Mouse (Mus musculus) adrenal gland, adult 2 months (tissue): ENCODE measurements around the gene Grk3. TPM values are rescaled to one million over a fixed set of nuclear protein-coding genes. Genes with fewer than 3 reads are reported as not detected.
A peak's percentile ranks its signal among the peaks of the same experiment; 100 is the strongest.

Source experiments
- DNase-seq: peaks from one replicate; pipeline ENCODE4 v3.0.0; 2021
- polyA plus RNA-seq: library from polyadenylated mRNA; depleted of rRNA; stranded (reverse); fragments of >200 nt; gene quantifications from 2 replicates; pipeline ENCODE4 v1.2.3, GENCODE M21; 2012
- total RNA-seq, 2 experiments: library from RNA; stranded (reverse); gene quantifications; 2 replicates each; pipeline ENCODE4 v1.2.3; 2021

Gene Grk3
- total and polyA plus RNA-seq, 3 experiments: 8.7 to 22.5 (median 20.6) TPM

DNA sequence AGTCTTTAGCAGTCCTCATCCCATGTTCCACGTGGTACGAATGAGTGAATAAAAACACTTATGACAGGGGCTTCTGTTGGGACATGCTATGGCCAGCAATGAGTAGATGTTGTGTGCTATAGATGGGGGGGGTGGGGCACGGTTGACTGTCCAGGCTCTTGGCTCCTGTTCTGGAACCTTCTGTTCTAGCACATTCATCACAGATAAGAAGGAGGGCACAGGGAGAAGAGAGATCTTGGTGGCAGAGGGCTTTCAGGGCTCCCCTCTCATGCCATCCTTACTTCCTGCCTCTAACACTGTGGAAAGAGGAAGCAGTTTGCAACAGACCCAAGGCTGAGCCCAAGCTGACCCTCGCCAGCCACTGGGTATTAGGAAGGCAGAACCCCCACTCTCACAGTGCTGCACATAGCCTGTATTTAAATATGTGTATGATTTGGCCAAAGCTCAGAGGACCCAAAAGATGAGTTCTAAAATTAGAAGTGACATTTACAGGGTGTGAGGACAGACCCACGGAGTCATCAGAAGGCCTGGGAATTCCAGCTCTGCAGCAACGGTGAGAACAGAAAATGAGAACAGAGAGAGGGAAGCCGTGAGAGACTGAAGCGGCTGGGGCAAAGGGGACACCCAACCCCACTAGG lies 6.3 kb downstream of the Grk3 start:
- no peak for DNase-seq

DNA sequence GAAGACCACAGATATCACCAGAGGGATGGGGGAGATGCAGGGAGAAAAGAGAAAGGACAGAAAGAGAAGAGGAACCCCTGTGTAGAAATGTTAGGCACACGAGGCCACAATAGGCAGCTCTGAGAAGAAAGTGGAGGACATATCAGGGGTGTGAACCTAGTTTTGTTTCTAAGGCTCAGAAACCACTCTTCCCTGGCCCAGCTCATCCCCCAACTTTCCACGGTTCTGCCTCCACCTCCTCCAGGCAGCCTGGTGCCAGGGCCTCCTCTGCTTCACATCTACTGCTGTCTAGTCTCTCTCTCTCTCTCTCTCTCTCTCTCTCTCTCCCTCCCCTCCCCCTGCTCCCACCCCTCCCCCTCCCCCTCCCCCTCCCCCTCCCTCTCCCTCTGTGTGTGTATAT lies 7.1 kb downstream of the Grk3 start:
- DNase-seq: no peak

DNA sequence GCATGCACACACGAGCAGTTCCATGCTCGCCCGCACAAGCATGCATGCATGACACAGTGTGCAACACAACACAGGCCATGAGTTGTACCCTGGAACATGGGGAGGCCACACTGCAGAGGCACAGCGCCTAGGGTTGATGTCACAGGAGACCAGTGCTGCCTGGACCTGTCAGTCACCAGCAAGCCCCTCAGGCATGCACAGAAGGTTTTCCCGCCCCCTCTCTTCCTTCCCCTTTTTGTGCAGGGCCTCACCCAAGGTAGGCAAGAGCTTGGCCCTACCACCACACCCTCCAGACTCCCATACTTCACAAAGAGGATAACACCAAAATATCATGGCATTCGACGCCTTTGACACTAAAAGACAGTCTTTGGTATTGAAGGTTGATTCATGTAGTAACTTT lies 8.6 kb downstream of the Grk3 start:
- no peak for DNase-seq

DNA sequence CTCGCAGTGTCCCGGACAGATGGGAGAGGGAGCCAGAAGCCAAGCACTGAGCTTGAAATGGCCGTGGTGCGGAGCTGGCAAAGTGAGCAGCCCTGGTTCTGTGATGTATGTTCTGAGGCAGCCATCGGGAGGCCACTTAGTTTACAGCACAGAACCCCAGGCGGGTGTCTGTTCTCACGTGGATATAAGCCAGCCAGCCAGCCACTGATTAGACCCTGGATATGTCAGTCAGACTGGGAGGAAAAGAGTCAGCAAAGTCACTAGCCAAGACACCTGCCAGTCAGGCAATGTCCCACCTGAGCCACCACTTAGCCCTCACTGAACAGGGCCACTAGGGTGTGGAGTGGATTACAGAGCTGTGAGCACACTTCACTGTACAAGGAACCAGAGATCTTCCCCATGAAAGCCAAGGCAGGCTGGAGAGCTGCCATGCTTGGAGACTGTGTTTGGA lies 9.6 kb downstream of the Grk3 start:
- DNase-seq: no peak

DNA sequence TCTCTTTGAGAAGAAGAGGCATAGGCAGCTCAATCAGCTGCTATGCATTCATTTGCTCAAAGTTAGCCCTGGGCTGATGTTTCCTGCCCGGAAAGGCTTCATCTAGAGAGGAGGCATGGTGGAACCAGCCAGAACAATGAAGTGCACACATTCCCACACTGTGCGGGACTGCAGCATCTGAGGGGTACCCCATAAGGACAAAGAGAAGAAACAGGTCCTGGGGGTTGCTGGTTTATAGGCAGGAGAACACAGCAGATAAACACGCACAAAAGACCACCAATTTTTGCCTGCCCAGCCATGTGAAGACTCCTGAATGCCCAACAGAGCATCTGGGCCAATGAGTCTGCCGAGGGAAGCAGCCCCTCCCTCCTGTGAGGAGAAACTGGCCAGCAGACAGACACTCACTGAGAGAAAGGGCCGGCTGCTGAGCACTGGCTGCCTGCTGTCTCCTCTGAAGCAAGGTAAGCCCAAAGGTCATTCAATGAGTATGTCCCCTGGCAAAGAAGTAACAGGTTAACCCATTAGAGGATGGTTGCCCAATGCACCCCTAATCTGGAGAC lies 12.7 kb downstream of the Grk3 start:
- no peak for DNase-seq

DNA sequence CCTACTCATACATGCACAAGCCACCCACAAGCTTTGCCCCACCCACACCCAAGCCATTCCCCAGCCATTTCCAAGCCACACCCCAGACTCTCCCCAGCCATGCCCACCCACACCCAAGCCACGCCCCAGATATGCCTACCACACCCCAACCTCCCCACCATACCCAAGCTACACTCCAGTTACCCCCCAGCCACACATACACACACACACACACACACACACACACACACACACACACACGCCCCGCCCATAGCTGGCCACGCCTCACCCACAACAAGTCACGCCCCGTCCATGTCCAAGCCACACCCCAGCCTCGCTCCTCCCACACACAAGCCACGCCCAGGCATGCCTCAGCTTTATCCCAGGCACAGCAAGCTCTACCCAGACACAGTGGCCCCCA lies 16.4 kb downstream of the Grk3 start:
- no peak for DNase-seq

DNA sequence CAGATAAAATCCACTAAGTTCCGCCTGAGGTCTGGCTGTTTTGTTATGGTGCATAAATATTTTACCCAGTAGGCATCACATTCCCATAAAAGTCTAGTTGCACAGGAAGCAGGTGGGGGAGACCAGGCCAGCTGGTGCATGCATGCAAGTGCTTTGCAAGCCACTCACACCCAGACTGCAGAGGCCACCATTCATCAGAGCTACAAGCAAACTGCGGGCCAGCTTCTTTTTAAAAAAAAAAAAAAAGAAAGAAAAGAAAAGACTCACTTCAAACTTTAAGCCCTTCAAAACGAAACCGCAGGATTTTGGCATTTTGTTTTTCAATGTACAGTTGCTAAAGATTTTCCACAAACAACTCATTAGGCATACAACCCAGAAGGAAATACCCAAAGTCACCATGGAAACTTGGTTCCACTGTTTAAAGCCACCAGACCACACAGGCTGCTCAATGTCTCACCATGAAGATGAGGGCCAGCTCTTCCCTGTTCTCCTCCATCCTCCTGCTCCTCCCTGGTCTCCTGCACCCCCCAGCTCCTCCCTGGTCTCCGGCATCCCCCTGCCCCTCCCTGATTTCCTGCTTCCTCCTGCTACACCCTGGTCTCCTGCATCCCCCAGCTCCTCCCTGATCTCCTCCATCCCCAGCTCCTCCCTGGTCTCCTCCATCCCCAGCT lies 17.9 kb downstream of the Grk3 start:
- no peak for DNase-seq

DNA sequence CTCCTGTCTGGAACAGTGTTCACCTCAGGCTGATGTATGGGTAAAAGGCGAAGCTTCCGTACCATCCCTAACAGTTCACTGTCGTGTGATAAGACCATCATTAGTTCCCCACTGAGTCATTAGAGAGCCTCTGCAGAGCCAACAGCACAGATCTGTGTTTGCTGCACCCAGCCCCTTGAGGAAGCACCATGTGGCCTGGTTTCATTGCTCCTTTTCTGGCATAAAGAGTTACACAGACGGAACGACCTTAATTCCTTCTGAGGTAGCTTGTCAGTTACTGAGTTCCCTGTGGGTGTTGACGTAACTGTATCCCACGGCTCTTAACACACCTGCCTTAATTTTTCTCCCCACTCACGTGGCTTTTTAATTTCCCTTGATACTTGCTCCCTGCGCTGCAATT lies 24.3 kb downstream of the Grk3 start:
- DNase-seq: no peak

DNA sequence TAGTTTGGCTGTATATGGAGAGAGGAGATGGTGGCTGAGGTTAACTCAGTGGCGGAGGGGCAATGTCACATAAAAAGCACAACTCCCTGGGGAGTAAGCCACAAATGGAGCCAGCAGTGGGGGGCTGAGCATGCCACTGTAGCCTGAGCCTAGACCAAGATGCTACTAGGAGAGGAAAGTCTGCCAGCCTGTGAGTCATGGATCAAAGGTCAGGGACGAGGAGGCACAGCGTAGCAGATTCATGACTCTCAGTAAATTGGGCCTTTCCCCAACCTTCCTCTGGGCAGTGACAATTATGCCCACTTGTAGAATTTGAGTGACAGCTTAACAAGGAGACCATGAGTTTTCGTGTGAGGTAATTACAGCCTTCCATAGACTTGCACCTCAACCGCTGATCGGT lies 33.7 kb downstream of the Grk3 start:
- DNase-seq: peak; percentile 56

DNA sequence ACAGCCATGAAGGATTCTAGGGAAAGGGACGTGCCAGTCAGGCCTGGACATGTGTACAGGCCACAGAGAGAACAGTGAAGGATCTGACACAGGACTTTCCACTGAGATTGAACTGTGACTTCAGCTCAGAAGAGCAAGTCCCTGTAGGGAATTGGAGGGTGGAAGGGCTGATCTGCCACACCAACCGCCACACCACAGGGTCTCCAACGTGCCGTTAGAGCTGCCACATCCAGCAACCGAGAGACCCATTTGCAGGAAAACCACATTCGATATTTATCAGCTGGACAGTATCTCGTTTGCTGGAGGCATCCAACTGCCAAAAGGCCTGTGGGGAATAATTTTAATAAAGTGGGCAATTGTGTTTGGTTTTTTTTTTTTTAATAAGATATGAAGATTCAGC lies 35.9 kb downstream of the Grk3 start:
- no peak for DNase-seq

DNA sequence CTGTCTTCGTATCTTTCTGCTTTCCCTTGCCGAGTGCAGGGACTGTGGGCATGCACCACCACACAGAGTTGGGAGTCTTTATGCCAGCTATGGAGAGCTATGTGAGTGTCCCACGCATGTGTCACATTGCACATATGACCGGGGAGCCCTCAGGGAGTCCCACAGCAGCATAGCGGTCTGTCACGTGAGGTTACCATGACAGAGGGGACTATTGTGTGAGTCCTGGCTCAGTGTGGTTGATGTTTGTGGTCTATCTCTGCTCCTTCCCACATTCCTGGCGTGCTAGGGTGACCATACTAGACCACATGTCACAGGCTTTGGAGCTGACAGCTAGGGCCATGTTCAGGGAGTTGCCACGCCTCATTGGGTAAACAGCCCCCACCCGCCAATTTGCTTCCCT lies 36.4 kb downstream of the Grk3 start:
- DNase-seq: no peak

DNA sequence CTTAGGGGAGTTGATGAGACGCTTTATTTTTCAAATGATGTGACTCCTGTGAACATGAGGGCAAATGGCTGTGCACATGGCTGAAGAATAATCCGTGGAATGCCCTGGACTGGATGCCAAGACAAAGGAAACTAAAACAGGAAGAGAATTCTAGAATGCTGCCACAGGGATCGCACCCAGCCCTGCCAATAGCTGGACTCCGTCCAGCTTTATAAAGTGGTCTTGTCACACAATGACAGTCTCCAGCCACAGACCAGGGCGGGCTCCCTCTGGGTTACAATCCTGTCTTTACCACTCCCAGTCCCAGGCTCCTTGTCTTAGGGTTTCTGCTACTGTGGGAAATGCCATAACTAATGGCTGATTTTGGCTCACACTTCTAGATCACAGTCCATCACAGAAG lies 38.5 kb downstream of the Grk3 start:
- no peak for DNase-seq

DNA sequence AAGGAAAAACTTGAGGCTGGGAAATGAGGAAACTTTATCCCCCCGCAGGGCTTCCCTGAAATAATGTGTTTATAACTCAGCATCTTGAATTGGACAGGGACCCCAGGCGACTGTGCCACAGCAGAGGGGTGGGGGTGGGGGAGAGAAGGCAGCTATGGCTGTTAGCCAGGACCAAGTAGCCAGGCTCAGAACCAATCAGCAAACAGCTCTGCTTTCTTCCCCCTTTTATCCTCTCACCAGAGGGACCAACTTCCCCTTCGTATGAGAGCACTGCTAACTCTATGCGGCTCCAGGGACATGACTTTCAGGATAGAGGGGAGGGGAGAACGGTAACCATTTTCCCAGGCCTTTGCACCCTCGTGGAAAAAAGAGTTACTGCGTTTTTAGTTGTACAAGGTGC lies 42.0 kb downstream of the Grk3 start:
- no peak for DNase-seq

DNA sequence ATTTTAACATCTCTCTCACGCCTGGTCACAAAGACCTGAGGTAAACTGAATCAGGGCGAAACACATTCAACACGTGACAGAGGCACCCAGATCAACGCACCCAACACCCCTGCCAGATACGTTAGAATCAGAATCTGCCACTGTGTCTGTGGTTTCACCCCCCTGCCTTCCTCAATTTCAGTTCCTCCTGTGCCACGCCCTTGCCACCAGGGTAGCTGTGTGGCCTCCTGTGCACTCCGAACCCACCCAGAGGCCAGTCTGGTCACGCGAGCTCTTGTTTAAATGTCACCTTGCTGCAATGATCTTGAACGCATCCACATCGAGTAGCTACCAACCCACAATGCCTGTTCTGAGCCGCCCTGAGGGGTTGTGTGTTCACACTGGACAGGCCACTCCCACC lies 43.3 kb downstream of the Grk3 start:
- no peak for DNase-seq

DNA sequence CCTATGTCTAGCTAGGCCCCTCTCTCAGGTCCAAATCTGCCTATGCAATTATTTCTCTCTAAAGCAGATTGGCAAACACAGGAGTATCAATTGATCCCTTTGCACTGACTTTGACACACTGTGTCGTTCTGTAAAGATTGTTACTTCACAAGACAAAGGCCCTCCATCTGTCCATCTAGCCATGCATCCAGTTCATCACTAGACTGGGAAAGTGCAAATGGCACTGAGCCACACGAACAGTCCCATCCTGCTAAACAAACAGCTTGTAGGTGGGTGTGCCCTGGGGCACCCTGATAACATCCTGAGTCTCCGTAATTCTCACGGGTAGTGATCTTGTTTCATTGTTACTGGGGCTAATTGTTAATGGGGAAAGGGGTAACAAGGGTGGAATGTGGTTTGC lies 52.1 kb downstream of the Grk3 start:
- no peak for DNase-seq

DNA sequence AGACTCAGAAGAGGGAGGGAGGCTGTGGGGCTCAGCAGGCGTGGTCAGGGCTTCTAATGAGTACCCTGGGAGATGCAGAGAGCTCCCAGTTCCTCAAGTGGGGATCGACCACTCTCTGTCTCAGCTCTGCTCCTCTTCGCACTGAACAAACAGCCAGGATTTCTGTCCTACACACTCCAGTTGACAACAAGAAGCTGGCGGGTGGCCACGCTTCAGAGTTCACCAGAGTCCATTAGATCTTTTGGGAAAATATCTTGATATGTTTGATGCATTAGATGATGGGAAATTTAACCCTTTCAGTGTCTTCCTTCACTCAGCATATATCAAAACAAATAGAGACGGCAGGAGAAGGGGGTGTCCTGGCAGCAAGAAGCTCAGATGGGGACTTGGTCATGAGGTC lies 53.4 kb downstream of the Grk3 start:
- no peak for DNase-seq

DNA sequence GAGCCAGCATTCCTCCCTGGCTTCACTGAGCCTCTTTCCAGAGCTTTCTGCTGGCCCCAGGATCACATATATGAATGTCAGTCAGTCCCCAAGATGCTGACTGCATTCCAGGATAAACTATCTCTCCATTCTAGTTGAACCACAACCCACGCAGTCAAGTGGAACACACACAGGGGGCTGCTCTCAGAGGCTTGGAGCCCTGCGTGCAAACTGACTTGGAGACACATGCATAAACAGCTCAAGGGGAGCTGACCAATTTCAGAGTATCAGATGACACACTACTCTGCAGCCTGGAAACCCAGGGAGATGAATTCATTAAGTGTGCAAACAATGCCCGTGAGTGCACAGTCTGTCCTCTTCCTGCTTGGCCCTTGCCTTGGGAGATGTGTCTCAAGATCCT lies 54.7 kb downstream of the Grk3 start:
- DNase-seq: no peak

DNA sequence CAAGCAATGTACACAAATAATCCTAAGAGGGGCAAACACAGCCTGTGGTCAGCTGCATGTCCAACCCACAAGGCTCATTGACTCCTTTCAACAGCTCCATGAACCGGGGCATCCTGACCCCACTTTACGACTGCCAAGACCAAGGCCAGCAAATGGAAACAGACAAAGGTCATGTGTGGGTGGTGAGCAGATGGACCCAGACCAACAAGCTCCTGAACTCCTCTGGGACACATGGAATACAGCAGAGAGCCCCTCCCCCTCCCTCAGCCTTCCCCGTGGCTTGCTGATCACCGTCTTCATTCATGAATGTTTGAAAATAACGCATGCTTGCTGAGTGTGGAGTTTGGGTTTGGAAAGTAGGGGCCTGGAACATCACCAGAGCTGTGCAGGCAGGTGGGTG lies 57.3 kb downstream of the Grk3 start:
- DNase-seq: peak; percentile 22

DNA sequence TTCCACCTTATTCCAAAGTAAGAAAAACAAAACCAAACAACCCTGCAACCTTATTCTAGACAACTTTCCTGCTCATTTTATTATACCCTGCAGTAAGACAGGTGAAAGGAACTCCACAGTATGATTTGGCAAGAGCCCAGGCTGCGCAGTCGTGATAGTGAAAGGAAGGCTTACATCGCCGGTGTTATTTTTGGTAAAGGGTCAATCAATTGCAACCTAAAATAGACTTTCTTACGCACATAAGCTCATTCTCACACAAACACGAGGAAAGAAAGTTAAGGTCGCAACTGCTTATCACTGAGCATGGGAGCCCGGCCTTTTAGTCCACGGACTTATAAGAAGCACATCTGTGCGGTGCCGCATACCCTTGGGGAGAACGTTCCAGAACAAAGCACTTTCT lies 58.8 kb downstream of the Grk3 start:
- no peak for DNase-seq

DNA sequence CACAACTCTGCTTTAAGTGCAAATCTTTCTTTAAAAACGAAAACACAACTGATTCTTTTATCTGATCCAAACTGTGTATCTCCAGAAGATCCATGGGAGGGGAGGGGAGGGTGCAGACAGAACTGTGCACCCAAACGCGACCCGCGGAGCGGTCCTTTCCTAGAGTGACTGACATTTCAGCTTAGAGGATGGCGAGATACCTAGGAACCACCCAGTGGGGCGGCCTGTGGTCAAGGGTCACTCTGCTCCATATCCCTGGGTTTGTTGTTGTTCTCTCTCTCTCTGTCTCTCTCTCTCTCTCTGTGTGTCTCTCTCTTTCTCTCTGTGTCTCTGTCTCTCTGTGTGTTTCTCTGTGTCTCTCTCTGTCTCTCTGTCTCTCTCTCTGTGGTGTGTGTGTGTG lies 59.2 kb downstream of the Grk3 start:
- DNase-seq: no peak

DNA sequence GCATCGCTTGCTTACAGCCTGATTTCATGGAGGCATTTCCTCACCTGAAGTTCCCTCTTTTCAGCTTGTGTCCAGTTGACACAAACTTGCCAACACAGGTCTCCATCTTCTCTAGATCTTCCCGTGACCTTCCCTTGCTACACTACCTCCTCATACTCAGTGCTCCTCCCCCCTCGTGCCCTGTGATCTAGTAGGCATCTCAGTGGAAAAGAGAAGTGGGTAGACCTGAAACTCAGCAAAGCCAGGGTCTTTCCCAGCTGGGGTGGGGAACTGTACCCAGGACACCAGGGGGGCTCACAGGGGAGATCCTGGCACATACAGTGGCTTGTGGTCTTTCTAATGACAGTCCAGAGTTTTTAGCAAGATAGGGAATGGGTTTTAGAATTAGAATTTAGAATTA lies 64.7 kb downstream of the Grk3 start:
- DNase-seq: no peak

DNA sequence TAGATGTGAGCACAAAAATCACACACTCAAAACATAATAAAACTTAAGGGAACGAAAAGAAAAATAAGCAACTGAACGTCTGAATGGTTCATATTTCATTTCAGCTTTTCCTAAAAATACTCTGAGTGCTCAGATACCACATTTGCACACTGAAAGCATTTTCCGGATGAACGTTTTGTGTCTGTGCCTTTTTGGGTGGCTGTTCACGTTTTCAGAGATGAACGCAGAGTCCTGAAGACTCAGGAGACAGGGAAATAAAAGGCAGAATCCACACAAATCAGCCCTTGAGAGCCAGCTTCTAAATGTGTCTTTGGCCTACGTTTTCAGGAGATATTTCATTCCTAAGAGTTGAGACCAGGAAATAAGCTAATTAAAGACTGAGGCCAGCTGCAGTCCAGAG lies 69.7 kb downstream of the Grk3 start:
- no peak for DNase-seq

DNA sequence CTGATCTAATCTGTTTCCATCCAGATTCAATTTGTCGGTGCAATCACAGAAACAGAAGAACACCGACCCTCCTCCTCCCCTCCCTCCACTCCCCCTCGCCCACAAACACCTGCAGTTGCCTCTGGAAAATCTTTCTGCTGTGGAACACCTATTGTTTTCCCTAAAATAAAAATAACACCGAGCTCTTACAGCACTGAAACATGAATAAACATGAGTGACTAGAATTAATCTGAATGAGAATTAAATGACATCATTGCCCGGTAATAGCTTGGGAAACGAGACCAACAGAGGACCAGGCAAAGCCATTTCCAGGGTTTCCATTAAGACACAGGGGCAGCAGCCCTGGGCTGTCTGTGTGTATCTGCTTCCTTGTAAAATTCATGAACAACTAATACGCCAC lies 73.3 kb downstream of the Grk3 start:
- DNase-seq: no peak

DNA sequence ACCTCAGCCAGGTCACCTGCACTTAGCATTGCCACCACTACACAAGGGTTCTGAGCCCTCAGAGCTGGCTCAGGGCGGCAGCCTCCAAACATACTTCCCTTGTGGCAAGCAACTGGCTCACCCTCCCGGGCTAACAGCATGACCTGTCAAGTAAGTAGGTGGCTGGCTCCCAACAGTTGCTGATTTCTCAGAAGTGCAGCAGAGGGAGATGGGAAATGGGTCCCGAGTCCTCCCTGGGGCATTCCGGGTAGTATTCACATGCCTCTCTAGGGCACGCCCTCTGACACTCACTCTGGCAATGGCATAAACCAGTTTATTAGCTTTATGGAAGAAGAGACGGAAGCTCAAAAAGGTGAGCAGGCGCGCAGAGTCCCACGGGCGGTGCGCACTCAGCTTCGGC lies 74.6 kb downstream of the Grk3 start:
- DNase-seq: peak; percentile 18
